Mouse (Mus musculus): ENCODE results near the gene Cdh7. TPM values are rescaled to one million over a fixed set of nuclear protein-coding genes. Genes with fewer than 3 reads are reported as not detected.

Cdh7 gene
- 8.9 and 9.7 TPM in 2 replicates for polyA plus RNA-seq (2012; rRNA removed)

DNA sequence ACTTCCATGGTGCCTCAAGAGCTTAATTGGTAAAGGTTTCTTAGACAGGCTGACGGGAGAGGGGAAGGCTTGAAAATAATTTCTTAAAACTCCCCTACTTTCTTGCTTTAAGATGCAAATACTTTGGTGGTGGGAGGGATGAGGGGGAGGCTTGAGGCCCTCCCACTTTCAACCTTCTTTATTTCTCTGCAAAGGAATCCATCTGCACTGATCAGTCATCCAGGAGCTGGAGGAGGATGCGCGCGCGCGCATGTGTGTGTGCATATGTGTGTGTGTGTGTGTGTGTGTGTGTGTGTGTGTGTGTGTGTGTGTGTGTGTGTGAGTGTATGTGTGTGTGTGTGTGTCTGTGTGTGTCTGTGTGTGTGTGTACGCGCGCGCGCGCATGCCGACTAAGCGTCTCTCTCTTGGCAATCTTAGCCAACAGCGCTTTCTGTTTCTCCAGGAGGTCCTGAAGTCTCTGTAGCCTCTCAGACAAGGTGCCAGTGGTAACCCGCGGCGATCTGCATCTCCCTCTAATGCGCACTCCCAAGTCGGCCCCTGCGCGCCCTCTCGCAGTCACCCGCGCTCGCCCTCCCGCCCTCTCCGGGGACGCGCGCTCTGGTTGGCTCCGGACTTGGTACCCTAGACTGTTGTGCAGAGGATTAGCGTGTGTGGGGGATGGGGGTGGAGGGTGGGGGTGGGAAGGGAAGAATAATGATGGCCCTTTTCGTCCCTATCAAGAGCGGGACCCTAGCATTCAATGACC lies at the start of gene Cdh7:
TSS of gene Cdh7 (plus strand) at position 368 of the 745 bp plus-strand sequence.
- peak; percentile 88 for DNase-seq (ENCODE audit: low read depth)
- TF ChIP-seq POLR2A (IDR thresholded peaks at IDR 0.05; ENCODE audit: borderline replicate concordance, extremely low read depth, insufficient read depth, insufficient read length, poor library complexity, severe bottlenecking) (no peak), CTCF (IDR thresholded peaks at IDR 0.05; ENCODE audit: borderline replicate concordance, extremely low read depth, insufficient read depth, insufficient read length) (no peak)

DNA sequence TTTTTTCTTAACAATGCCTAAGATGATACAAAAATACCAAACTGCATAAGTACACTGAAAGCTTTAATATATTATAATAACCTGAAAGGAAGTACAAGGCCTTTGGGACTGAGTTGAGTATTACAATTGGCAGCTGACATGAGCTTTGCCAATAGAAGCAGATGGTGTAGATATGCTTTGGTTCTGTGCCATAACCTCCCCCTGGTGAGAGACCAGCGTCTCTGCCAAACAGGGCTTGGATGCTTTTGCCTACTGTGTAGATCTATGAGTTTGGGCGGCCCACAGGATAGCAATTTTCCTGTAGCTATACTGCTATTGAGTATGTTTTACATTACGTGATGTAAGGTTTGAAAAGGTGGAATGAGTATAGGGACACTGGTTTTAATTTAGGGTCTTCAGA lies 49.6 kb upstream of the Cdh7 start:
- peak; percentile 90 for DNase-seq (ENCODE audit: low read depth)
- TF ChIP-seq CTCF (IDR thresholded peaks at IDR 0.05; ENCODE audit: borderline replicate concordance, extremely low read depth, insufficient read depth, insufficient read length): no peak
- TF ChIP-seq POLR2A (IDR thresholded peaks at IDR 0.05; ENCODE audit: borderline replicate concordance, extremely low read depth, insufficient read depth, insufficient read length, poor library complexity, severe bottlenecking): no peak

DNA sequence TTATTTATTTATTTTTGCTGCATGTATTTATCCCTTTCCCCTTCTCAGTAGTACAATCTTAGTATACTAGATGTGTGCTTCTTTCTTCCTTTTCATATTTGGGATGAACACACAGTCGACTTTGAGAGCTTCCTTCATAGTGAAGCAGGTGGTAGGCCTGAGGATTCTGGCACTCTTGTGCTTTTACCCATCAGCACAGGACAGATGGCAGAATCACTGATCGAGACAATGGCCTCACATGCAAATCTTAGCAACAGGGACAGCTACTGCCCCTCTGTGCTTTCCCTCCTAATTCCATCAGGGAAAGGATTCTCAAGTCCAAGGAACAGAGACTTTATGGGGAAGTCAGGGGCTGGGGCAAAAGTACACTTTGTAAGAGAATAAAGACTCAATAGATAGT lies 33.7 kb upstream of the Cdh7 start:
- peak; percentile 80 for DNase-seq (ENCODE audit: low read depth)
- TF ChIP-seq CTCF (IDR thresholded peaks at IDR 0.05; ENCODE audit: borderline replicate concordance, extremely low read depth, insufficient read depth, insufficient read length): no peak
- TF ChIP-seq POLR2A (IDR thresholded peaks at IDR 0.05; ENCODE audit: borderline replicate concordance, extremely low read depth, insufficient read depth, insufficient read length, poor library complexity, severe bottlenecking): no peak

DNA sequence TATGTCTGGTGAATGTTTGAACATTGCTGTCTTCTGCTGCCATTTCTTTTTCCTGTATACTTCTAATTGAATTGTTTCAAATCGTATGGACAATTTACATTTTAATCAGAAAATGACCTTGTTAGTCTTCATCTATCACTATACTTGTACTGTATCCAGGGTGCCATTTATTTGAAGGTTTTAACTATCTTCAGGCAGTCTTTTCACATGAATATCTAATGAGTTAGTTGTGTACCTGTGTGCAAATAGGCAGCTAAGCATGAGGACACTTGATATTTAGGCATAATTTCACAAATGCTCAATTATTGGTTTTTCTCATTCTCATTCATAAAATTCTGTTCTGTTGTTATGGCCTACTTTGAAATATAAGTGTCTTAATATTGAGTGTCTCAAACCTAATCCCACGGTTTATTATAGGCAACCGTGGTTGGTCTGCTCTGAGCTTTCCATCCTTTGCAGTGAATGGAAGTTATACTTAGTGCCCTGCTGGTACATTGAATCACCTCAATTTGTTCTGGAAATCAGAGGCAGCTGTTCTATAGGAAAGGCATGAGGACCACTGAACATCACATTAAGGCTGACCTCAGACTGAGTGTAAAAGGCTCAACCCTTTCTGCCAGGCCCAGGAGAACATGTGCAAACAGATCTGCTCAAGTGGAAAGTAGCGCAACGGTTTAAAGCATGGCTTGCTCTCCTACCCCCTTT lies 10.4 kb upstream of the Cdh7 start:
- TF ChIP-seq CTCF (IDR thresholded peaks at IDR 0.05; ENCODE audit: borderline replicate concordance, extremely low read depth, insufficient read depth, insufficient read length) (no peak), POLR2A (IDR thresholded peaks at IDR 0.05; ENCODE audit: borderline replicate concordance, extremely low read depth, insufficient read depth, insufficient read length, poor library complexity, severe bottlenecking) (no peak)
- DNase-seq (ENCODE audit: low read depth): peak; percentile 87

DNA sequence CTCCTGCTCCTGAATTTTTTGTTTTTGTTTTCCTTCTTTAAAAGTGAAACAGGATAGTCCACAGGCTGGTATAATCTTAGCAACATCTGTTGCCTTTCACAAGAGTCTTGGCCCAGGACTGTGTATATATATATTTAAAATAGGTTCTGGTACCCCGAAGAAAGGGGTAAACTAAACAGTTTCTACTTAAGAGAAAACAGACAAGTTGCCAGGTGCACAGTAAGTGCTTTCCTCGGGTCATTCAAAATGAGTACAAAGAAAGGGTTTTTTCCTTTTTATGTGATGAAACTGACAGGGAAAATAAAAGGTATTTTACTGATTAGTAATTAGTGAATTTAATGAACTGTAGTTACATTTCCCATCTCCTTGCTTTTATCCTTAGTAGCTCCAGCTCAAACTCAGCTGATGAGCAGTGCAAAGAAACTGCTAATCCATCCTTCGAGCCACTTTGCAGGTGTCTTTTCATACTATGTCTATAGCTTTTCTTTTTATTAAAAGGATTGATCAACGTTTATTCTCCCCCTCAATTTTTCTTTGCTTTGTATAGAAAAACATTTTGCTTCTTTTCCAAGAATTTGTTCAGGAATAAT lies 9.7 kb upstream of the Cdh7 start:
- TF ChIP-seq CTCF (IDR thresholded peaks at IDR 0.05; ENCODE audit: borderline replicate concordance, extremely low read depth, insufficient read depth, insufficient read length) (no peak), POLR2A (IDR thresholded peaks at IDR 0.05; ENCODE audit: borderline replicate concordance, extremely low read depth, insufficient read depth, insufficient read length, poor library complexity, severe bottlenecking) (no peak)
- no peak for DNase-seq (ENCODE audit: low read depth)

DNA sequence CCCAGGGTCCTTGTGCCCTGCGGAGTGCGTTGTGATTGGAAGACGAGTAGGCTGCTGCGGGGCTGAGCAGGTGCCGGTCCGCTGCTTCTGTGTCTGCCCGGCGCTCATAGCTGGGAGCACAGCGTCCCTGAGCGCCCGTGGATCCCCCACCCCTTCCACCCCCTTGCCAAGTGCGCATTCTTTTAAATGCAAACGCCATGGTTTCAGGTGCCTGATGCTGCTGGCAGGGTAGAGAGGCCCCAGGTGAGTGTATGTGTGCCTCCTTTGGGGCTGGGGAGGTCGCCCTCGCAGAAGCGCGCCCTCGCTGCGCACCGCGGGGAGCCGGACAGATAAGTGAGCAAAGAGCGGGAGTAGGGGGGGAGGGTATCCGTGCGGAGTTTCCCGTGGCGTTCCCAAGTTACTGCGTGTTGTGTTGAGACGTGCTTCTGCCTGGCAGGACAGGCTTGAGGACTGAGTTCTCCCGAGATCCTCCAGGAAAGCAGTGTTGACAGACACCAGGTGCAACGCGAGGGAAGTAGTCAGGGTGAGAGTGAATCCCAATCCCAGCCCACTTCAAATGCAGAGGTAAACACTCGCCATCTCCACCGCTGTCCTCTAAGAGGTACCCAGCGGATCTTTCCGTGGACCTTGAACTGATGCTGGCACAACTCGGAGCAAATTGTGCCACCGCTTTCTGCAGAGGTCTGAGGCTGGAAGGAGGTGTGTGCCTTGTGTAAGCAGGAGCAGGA lies 742 bp downstream of the Cdh7 start:
- TF ChIP-seq POLR2A (IDR thresholded peaks at IDR 0.05; ENCODE audit: borderline replicate concordance, extremely low read depth, insufficient read depth, insufficient read length, poor library complexity, severe bottlenecking) (no peak), CTCF (IDR thresholded peaks at IDR 0.05; ENCODE audit: borderline replicate concordance, extremely low read depth, insufficient read depth, insufficient read length) (no peak)
- peak; percentile 71 for DNase-seq (ENCODE audit: low read depth)

DNA sequence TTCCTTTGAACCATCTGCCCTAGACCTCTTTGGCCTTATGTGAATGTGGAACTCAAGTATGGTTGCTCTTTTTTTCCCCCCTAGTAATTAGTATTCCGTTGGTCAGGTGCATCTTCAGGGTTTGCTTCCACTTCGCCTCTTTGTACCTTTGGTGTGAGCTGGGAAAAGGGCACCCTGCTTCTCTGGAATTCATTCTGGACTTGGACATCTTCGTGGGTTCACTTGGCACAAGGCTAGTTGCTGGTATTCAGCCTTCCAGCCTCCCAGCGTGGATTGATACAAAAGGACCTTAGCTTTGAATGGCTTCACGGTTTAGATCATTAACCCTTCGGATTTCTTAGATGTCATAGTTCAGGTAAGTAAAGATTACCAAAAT lies 1.3 kb downstream of the Cdh7 start:
- TF ChIP-seq POLR2A (IDR thresholded peaks at IDR 0.05; ENCODE audit: borderline replicate concordance, extremely low read depth, insufficient read depth, insufficient read length, poor library complexity, severe bottlenecking): no peak
- TF ChIP-seq CTCF (IDR thresholded peaks at IDR 0.05; ENCODE audit: borderline replicate concordance, extremely low read depth, insufficient read depth, insufficient read length): no peak
- DNase-seq (ENCODE audit: low read depth): no peak

DNA sequence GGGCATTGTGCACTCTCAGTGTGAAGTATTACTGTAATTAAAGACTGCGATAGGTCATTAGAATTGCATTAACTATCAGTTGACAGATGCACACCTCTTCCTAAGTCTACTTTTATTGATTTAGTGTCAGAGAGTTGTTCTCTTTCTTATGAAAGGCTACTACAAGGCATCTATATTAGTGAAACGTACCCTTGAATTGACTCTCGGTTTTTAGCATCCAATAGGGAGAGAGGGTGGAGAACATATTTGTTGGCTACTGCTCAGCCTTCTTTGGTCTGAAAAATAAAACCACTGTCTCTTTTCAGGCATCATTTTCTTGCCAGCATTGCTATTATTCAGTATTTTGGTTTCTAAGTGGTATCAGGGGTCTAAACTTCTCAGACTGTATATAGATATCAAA lies 2.5 kb downstream of the Cdh7 start:
- peak; percentile 34 for DNase-seq (ENCODE audit: low read depth)
- no peak for TF ChIP-seq CTCF (IDR thresholded peaks at IDR 0.05; ENCODE audit: borderline replicate concordance, extremely low read depth, insufficient read depth, insufficient read length)
- TF ChIP-seq POLR2A (IDR thresholded peaks at IDR 0.05; ENCODE audit: borderline replicate concordance, extremely low read depth, insufficient read depth, insufficient read length, poor library complexity, severe bottlenecking): no peak

DNA sequence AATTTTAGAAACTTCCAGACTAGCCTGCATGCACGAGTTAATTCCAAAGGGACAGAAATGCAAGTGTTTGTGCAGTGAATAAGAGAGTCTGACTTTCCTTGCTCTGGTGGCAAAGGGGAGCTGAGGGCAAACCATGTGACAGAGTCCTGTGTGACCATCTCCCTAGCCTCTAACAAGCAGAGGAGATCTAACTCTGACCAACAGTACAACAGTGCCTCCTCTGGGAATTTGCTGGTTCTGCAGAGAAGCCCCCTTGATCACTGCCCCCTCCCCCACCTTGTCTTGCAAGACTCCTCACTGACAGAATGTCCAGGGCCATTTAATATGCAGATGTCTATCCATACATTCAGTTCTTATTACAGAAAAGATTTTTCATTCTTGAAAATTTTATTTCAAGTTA lies 3.2 kb downstream of the Cdh7 start:
- DNase-seq (ENCODE audit: low read depth): peak; percentile 89
- TF ChIP-seq CTCF (IDR thresholded peaks at IDR 0.05; ENCODE audit: borderline replicate concordance, extremely low read depth, insufficient read depth, insufficient read length): peak; percentile 62; the same call in 1 of the 2 replicates
- TF ChIP-seq POLR2A (IDR thresholded peaks at IDR 0.05; ENCODE audit: borderline replicate concordance, extremely low read depth, insufficient read depth, insufficient read length, poor library complexity, severe bottlenecking): no peak

DNA sequence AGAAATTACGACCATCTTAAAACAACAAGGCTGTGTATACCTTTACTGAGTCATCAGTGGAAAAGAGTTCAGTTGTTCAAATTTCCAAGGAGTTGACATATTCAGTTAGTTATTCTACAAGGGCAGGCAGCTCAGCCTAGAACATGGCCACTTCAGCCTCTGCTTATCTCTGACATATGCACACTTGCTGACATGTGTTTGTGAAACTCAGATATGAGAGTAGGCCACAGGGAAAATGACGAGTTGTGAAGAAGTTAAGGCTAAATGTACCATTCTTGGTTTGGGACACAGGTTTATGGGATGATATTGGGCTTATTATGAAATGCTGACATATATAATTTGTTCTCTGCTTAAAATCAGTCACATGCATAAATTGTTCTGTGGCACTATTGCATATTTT lies 7.3 kb downstream of the Cdh7 start:
- TF ChIP-seq CTCF (IDR thresholded peaks at IDR 0.05; ENCODE audit: borderline replicate concordance, extremely low read depth, insufficient read depth, insufficient read length): no peak
- no peak for TF ChIP-seq POLR2A (IDR thresholded peaks at IDR 0.05; ENCODE audit: borderline replicate concordance, extremely low read depth, insufficient read depth, insufficient read length, poor library complexity, severe bottlenecking)
- no peak for DNase-seq (ENCODE audit: low read depth)

DNA sequence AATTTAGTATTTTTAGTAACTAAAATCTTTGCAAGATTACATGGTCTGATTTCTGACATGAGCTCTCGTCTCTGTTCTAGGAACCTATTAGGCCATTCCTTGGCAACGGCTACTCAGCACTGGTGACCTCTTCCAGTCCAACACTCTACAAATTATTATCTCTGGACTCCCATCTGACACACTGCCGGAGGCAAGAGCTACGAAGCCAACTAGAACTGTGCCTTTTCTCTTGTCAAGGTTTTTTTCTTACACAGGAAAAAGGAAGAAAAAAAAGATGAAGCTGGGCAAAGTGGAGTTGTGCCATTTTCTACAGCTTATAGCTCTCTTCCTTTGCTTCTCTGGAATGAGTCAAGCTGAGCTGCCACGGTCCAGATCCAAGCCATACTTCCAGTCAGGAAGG lies 11.7 kb downstream of the Cdh7 start:
- no peak for DNase-seq (ENCODE audit: low read depth)
- TF ChIP-seq CTCF (IDR thresholded peaks at IDR 0.05; ENCODE audit: borderline replicate concordance, extremely low read depth, insufficient read depth, insufficient read length) (no peak), POLR2A (IDR thresholded peaks at IDR 0.05; ENCODE audit: borderline replicate concordance, extremely low read depth, insufficient read depth, insufficient read length, poor library complexity, severe bottlenecking) (no peak)

All from brain, embryonic 14.5 days (tissue).